Mouse (Mus musculus): Measurements from ENCODE around the gene C130050O18Rik.

Gene C130050O18Rik

GRCm38 (mm10) chr5:139460384-139461067, 55.4 kb downstream of the C130050O18Rik start, which contains the start of gene 3110082I17Rik:
3110082I17Rik (minus strand) TSS chr5:139460527.
- DNase-seq (ENCODE audit: low spot score), result peak; percentile 96

- no peak for DNase-seq (ENCODE audit: low spot score)
Measured at GRCm38 (mm10) chr5:139464874-139465273, 59.8 kb downstream of the C130050O18Rik start.

Measured in c-Kit-positive CD71-positive TER-119-positive erythroid progenitor cells, embryonic 14.5 days (primary cell).